ENCODE assay signal across 14 mouse cellular contexts in the genomic region with DNA sequence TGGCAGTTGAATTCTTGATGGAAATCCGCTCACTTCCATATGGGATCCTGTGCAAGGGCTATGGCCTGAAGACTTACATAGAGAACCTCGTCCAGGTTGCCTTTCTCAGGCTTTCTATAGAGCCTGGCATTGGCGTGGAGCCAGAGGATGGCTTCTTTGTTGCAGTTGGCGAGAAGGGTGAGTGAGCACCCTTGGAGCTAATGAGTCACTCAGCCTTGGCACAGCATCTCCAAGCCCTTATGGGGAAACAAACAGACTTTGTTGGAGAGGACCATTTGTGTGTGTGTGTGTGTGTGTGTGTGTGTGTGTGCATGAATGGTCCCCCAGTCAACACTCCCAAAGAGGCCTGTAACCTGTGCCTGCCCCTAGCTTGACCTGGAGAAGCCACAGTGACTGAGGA. TPM values are rescaled to one million over a fixed set of nuclear protein-coding genes. Genes with fewer than 3 reads are reported as not detected.
DNase-seq lines count a peak whose midpoint lies in the region; ATAC-seq and TF ChIP-seq lines count a peak whose summit lies in the region.
"Had no signal": no experiment of that assay in that cellular context is flagged by ENCODE, and none has a peak within 500 bp of the region (broad histone marks: within the 10 kb centered on the region; RNA-seq: fewer than 3 reads in every experiment).

No protein-coding gene starts in this region.

- H3K27ac ChIP-seq in liver, embryonic 12.5 days, result no peak overlapping the region
- H3K27ac ChIP-seq: embryonic facial prominence, embryonic 15.5 days; heart, embryonic 10.5 days; midbrain, embryonic 12.5 days; neural tube, embryonic 15.5 days had no signal

- TF ChIP-seq CTCF in lung, adult 2 months (IDR thresholded peaks at IDR 0.05; ENCODE audit: insufficient read depth, low read length), result no peak

- H3K27me3 ChIP-seq in liver, embryonic 12.5 days (replicated peaks), result no peaks in the 10 kb centered on the region
- H3K27me3 ChIP-seq: embryonic facial prominence, embryonic 15.5 days; midbrain, embryonic 12.5 days; neural tube, embryonic 15.5 days had no signal

- no peaks in the 10 kb centered on the region for H3K9me3 ChIP-seq in liver, embryonic 12.5 days (replicated peaks)
- H3K9me3 ChIP-seq: embryonic facial prominence, embryonic 15.5 days; heart, embryonic 10.5 days; midbrain, embryonic 12.5 days; neural tube, embryonic 15.5 days had no signal

- DNase-seq in ovary, postnatal 36 days (ENCODE audit: low spot score), result peak; percentile 30
- no peak for DNase-seq in ovary, postnatal 10 days (ENCODE audit: low spot score)
- DNase-seq in adrenal gland, adult 8-10 months, result peak; percentile 69
- peak; percentile 69 for DNase-seq in cerebellum, adult 8-10 months
- peak; percentile 67 to 76 for DNase-seq in kidney, postnatal 36 days
- DNase-seq in lung, adult 2 months, result no peak
- DNase-seq: thymus, postnatal 4 days had no signal

- no peak for ATAC-seq in liver, embryonic 12.5 days
- no peak for ATAC-seq in megakaryocyte progenitor cell, adult 5-6 weeks (replicated peaks; ENCODE audit: poor library complexity)

- H3K4me3 ChIP-seq in liver, embryonic 12.5 days, result no peak overlapping the region
- H3K4me3 ChIP-seq in lung, adult 2 months (replicated peaks; ENCODE audit: extremely low read depth, low read depth, low read length), result no peak overlapping the region
- H3K4me3 ChIP-seq: embryonic facial prominence, embryonic 15.5 days; heart, embryonic 10.5 days; midbrain, embryonic 12.5 days; neural tube, embryonic 15.5 days had no signal

- WGBS in liver, embryonic 12.5 days (ENCODE audit: insufficient replicate concordance), result 63% methylated on average over 4 of the region's 4 CpGs
- WGBS in lung, adult 2 months, result 76% methylated on average over 4 of the region's 4 CpGs

- TF ChIP-seq POLR2A in lung, adult 2 months (IDR thresholded peaks at IDR 0.05; ENCODE audit: borderline replicate concordance, extremely low read depth, low read depth, low read length), result no peak

- H3K36me3 ChIP-seq in liver, embryonic 12.5 days, result no peaks in the 10 kb centered on the region
- H3K36me3 ChIP-seq: embryonic facial prominence, embryonic 15.5 days; G1E; heart, embryonic 10.5 days; midbrain, embryonic 12.5 days; neural tube, embryonic 15.5 days had no signal

- no peak overlapping the region for H3K4me2 ChIP-seq in liver, embryonic 12.5 days
- H3K4me2 ChIP-seq: embryonic facial prominence, embryonic 15.5 days; midbrain, embryonic 12.5 days; neural tube, embryonic 15.5 days had no signal

- H3K9ac ChIP-seq in liver, embryonic 12.5 days, result no peak overlapping the region
- H3K9ac ChIP-seq: embryonic facial prominence, embryonic 15.5 days; midbrain, embryonic 12.5 days; neural tube, embryonic 15.5 days had no signal

- H3K4me1 ChIP-seq in liver, embryonic 12.5 days, result no peaks in the 10 kb centered on the region
- H3K4me1 ChIP-seq in lung, adult 2 months (ENCODE audit: control insufficient read depth, insufficient read depth, low read length), result no peaks in the 10 kb centered on the region

RNA-seq across cellular contexts. Expression of a gene that starts 57.0 kb away (rescaled TPM):
- total RNA-seq in adrenal gland, adult 8-10 months (2022), result 10 to 100 TPM; 21.3 to 29.8 (median 21.9) TPM
- polyA plus RNA-seq in liver, embryonic 12.5 days (2016; fragmentation: Nextera tagmentation; extraction: Ambion mirVana), result 2.5 and 3.2 TPM in 2 replicates
- total RNA-seq in megakaryocyte progenitor cell, adult 5-6 weeks (2015), result 0.05 and 0.59 TPM in 2 replicates
- total RNA-seq in megakaryocyte progenitor cell, adult 5-6 weeks (2017), result 0.04 and 0.41 TPM in 2 replicates
- polyA plus RNA-seq in lung, adult 2 months (2012; rRNA removed), result 8.2 and 9.0 TPM in 2 replicates
- polyA plus RNA-seq: G1E had no signal

Comparison
In these comparisons a context has a peak if more than half of its experiments do, and no peak if none do; other contexts are left out.
1. DNase-seq: peak in ovary, postnatal 36 days (single experiment), adrenal gland, adult 8-10 months (single experiment), cerebellum, adult 8-10 months (single experiment) and kidney, postnatal 36 days (2 of 2); none in ovary, postnatal 10 days (single experiment) and lung, adult 2 months (single experiment).
2. RNA of a gene that starts 57.0 kb away (total RNA-seq): 21.3 to 29.8 TPM in adrenal gland, adult 8-10 months; 0.04 to 0.59 TPM in megakaryocyte progenitor cell, adult 5-6 weeks; every median in the first group is over 10 times any median in the second.